Mouse (Mus musculus): ENCODE data around the gene Cdk2ap2.
"Not testable (repeated sequence)": the region's sequence is repeated elsewhere in the genome, so short reads cannot be mapped to it uniquely, and the experiment has no call there.

DNA sequence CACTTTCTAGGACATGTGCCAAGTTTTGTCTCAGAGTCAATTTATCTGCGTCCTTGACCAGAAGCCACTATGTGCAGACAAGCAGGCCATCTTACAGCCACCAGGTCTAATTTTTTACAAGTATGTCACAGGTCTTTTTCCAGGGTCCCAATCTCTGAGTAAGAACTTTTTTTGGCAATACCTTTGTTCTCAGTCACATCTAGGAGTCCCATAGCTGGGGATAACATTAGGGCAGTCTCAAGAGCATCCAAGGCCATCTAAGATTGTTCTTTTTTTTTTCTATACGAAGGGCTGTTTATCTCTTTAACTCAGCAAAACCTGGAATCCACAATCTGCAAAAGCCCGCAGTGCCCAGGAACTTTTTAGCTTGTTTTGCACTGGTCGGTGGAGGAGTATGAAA lies 33.6 kb upstream of the Cdk2ap2 start:
- TF ChIP-seq CTCF (IDR thresholded peaks at IDR 0.05; ENCODE audit: low read depth, low read length); POLR2A (IDR thresholded peaks at IDR 0.05; ENCODE audit: extremely low read depth, insufficient read depth, low read length): not testable (repeated sequence)
